Mouse (Mus musculus): ENCODE data around the gene Thsd4.

The Thsd4 gene

DNA sequence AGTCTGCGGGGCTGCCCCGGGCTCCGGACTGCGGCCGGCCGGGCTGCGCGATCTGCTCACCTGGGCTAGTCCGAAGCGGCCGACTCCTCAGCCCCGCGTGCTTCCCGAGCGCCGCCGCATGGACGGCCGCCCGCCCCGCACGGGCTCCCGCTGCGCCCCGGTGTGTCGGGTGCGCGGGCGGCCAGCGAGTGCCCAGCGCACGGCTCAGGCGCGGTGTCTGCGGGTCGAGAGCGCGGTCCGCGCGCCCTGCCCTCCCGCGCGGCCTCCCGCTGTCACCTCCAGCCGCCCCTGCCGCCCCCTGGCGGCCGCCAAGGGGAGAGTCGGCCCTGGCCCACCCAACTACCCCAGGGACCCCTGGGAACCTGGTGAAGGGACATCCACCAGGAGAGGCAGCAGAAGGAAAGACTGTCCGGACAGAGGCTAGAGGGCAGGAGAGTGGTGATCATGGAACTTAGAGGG lies at the start of gene Thsd4:
Gene Thsd4, minus strand, starts transcription at position 241 of the 459 bp plus-strand sequence.
- DNase-seq (ENCODE audit: low read depth) = no peak

DNA sequence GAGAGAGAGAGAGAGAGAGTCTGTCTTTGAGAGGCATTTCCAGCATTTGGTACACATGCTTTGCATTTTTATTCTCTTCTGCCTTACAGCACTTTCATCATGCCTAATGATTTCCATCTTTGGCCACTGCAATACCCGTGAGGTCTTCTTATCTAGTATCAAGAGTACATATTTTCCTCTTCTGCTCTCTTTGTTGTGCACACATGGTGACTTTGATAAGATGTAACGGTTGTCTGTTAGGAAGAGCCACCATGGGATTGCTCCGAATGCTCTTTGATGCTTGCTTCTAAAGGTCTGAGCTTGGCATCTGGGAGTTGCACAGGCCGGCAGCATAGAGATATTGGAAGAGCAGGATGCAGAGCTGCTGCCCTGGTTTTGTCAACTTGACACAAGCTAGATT lies 49.2 kb upstream of the Thsd4 start:
- DNase-seq (ENCODE audit: low read depth) = no peak

DNA sequence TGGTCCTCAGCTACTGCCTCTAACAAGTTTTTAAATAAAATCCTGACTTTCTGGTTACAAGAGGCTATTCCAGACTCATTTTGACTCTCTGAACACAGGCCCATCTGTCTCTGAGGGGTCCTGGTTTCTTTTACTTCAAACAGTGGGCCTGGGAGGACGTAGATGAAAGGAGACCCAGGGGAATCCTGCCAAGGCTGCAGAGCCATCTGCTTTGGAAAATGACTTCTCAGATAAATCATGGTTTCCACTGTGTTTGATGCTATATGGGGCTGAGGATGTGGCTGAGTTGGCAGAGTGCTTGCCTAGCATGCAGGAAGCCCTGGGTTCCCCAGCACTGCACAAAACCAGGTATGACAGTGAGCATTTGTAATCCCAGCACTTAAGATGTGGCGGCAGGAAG lies 47.5 kb upstream of the Thsd4 start:
- no peak for DNase-seq (ENCODE audit: low read depth)

DNA sequence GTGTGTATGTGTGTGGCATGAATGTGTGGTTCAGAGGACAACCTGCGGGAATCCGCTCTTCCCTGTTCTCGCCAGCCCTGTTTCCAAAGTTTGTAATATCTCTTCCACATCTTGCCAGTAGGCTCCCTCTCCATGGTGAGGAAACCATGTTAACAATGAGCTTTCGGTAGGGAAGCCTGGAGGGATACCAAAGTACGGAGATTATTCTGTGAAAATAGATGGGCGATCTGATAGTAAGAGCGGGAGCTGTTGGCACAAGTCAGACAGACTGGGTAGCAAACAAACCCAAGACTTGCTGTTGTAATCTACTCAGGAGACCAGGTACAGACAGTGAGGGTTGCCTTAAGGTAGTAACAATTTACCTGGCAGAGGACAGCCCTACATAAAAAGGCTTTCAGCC lies 42.0 kb upstream of the Thsd4 start:
- DNase-seq (ENCODE audit: low read depth) = no peak

DNA sequence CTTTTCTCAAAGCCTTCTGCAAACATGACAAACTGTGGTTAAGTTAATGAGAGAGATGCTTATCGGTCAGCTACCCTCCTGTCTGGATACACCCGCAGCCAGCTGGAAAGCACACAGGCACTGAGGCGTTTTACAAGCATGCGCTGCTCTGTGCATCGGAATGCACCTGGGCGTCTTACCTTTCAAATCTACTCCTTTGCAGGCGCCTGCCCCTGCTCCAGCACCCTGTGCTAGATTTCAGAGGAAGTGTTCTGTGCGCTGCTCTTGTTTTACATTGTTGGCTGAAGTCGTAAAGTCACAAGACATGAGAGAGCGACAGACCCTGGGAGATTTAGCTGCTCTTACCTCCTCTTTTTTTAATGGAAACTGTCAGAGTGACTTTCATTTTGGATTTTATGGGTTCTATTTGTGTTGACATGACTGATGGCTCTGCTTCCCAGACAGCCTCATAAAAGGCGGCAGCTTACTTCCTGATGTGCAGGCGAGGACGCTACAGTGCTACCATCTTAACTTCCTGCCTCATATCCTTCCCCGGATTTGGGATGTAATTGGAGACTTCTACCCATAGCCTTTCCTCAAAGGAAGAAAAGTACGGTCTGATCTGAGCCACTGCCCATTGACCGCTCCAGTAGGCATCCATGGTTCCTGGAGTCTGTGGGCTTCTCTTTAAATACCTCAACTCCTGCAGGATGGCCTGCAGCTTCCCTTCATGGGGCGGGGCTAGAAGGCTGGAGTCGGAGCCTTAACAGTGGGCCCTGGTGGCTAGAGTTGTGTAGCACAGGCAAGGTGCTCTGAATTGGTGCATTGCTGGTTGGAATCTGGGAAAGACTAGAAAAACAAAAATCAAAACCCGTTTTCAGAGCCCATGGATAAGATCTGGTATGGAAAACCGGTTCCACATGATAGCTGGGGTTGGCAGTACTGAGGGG lies 40.9 kb upstream of the Thsd4 start:
- peak; percentile 28 for DNase-seq (ENCODE audit: low read depth)

DNA sequence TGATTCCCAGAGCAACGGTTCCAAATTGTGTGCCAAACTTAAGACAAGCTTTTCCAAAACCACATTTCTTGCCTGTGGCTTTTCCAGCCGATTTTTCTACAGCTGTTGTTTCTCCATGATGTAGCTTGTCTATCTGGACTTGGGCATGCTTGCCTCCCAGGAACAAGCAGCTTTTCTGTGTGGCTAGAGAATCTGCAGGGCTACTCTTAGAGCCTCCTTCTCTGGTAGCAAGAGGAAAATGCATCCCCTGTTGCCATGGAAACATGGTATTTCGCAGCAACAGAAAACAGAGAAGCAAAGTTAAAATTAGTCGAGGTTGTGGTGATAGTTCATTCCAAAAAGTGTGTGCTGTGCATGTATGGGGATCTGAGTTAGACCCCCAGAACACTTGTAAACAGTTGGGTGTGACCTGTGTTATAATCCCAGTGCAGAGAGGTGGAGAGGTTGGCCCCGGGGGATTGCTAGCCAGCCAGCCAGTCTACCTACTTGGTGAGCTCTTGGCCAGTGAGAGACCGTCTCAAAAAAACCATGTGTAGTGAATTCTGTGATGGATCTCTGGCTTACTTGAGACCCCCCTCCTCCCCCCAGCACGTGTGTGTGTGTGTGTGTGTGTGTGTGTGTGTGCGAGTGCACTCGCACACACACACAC lies 39.9 kb upstream of the Thsd4 start:
- DNase-seq (ENCODE audit: low read depth) = peak; percentile 11

DNA sequence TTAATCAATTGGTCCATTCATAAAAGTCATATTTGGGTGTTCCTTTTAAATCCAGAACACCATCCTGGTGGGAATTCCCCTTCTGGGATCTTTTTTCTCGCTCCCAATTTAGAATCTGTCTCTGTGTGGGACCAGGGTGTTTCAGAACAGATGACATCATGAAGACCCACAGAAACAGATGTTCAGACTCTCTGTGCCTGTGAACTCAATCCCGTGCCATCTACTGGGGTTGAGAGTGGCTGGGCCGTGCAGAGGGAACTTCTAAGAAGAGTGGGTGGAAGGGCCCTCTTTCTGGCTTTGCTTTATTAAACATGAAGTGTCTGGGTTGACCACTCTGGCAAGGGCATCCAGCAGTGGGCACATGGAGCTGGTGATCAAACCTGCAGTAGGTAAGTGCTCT lies 36.7 kb upstream of the Thsd4 start:
- DNase-seq (ENCODE audit: low read depth) = no peak

DNA sequence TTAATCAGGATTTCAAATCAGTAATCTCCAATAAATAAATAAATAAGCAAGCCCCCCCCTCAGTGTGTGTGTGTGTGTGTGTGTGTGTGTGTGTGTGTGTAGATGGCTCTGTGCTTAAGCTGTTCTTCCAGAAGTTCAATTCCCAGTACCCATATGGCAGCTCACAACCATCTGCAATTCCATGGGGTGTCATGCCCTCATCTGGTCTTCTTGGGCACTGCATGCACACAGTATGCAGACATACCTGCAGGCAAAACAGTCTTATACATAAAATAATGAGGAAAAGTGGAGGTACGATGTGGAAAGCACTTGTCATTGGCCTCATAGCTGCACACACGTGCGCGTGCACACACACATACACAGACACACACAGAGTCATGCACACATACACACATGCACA lies 29.4 kb upstream of the Thsd4 start:
- DNase-seq (ENCODE audit: low read depth) = no peak

DNA sequence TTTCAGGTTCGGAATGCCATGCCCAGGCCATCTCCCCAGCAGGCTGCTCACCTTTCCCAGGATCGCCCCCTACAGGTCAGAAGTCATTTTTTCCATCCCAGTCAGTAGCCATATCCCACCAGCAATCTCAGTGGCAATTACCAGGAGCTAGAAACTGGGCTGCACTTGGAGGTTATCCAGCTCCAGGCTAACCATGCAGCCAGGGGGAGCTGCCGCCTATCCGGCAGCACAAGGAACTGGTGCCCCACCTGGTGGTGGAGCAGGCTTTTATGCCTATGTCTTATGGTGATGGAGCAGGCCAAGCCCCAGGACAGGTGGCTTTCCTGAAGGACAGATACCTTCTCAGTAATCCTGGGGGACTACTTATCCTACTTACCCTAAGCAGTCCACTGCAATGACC lies 26.3 kb upstream of the Thsd4 start:
- peak; percentile 66 for DNase-seq (ENCODE audit: low read depth)

DNA sequence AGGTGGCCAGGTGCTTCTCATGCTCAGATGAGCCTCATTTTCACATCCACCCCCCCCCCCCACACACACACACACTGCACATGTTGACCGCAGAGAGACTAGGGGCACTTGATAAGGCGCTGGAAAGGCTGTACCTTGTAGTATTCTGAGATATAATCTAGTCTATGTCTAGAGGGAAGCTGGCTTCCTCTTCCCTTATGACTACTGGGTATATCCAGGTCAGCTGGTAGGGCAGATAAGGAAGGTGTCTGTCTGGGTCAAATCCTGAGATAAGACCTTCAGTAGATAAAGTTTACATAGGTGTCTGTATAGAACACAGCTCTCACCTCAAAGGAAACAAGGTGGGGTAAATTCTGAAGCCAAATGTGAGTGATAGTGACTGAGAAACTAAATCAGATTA lies 24.3 kb upstream of the Thsd4 start:
- DNase-seq (ENCODE audit: low read depth) = no peak

DNA sequence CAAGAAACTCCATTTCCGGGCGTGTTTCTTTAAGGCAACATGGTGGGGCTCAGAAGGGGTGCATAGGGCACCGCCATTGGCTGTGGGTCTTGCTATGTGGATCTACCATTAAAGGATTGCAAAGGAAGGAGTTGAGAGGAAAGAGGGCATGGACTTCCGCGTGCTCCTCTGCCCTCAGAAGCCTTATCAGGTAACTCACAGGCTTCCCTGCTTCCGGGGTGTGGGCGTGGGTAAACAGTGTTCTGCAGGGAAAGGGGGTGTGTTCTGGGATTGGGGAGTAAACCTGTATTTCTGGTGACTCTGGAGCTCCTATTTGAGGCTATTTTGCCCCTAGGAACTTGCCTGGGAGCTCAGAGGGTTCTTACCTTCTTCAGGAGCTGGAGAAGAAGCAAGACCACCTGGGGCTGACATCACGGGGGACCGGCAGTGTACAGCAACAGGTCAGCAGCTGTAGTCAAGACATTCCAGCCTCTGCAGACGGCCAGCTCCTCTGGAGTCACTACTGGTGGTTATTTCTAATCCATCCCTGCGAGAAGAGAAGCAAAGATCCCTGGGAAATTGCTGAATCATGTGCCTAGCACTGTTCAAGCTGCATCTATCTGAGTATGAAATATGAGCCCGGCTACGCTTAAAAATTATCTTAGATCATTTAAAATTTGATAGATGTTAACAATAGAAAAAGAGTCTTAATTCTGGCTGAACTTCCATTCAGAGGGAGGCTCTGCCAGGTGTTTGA lies 23.7 kb upstream of the Thsd4 start:
- DNase-seq (ENCODE audit: low read depth) = no peak

DNA sequence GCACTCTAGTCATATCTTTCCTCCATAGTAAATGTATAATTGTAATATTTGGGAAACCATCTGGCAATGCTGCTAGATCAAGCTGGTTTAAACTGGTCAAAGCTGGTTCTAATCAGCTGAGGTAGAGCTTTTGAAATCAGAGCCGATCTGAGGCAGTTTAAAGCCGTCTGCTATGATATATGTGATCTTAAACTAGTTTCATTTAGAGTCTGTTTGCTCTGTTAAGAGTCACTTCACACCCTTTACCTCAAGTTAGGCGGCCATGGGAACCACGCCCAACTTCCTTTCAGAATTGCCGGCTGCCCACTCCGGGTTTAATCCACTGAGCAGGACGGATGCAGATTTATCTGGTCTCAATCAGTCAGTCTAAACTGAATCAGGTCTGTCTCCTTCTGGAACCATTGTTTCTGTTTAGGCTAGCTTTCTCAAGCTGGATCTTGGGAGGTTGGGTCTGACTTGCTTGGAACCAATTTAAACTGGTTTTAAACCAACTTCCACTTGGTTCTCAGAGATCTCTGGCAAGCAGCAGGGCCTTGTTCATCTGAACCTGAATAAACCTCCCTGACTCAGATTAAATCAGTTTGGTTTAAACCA lies 21.7 kb upstream of the Thsd4 start:
- DNase-seq (ENCODE audit: low read depth) = peak; percentile 15

DNA sequence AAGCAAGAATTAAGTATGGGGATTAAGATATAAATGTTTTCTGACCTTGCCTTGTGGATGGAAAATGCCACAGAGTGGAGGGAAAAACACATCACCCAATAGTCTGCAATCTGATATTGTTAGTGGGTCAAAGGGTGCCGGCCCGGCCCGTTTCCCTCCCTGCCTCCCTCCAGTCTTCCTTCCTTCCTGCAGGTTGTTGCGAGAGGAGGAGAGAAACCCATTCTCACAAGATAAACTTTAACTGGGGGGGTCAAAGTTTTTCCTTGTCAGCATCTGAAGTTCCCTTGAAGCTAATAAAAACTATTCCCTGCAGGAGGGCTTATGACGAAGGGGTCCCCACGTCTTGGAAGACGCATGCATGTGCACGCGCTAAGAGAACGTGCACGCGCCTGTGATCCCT lies 8.5 kb upstream of the Thsd4 start:
- DNase-seq (ENCODE audit: low read depth) = no peak

DNA sequence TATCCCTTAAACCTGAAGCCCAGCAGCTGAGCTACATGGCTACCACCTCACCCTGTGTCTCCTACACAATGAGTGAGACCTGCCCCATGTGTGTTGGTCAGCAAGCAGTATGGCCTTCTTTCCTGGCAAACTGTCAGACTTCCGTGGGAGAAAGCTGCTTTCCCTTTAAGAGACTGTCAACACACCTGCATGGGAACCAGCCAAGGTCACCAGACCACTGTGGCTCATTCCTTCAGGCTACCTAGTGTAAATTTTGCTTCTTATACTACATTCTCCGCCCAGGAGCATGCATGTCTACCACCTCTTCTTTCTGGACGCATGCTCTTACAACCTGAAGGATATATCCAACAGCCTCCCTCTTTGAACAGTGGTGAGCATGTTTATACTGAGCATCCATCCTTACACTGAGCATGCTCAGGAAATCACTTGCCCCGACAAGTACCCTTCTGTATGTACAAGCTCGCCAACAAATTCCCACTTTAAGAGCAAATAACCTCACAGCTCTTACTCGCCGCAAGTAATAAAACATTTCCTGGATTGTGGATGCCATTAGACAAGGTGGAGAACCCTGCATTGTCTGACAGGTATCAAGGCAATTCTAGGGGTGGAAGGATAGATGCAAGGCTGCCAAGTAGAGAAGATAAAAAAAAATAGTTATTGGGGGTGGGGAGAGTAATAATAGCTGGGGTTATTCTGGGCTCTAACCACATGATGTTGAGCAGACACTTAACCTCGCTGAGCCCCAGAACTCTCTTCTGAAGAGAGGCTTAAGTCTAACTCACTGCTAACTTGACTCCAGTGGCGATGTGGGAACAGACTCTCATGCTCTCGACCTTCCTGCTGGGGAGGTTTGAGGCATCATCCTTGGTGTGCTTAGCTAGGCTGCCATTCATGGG lies 7.8 kb upstream of the Thsd4 start:
- DNase-seq (ENCODE audit: low read depth) = no peak

DNA sequence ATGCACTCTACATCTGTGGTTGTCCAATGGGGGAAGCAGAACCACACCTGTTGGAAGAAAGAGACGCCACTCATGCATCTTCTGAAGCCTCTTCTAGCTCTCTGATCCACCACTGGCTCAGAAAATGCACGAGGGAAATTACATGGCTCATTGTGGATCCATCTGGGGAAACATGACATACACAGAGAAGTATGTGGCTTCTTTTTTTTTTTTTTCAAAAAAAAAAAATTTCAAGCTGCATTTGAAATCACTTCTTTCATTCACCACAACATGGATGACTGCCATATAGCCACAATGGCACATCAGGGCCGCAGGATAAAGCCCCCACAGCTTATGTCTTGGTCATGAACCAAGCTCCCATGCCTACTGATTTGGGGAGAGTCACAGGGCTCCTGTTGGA lies 6.4 kb upstream of the Thsd4 start:
- DNase-seq (ENCODE audit: low read depth) = peak; percentile 8

DNA sequence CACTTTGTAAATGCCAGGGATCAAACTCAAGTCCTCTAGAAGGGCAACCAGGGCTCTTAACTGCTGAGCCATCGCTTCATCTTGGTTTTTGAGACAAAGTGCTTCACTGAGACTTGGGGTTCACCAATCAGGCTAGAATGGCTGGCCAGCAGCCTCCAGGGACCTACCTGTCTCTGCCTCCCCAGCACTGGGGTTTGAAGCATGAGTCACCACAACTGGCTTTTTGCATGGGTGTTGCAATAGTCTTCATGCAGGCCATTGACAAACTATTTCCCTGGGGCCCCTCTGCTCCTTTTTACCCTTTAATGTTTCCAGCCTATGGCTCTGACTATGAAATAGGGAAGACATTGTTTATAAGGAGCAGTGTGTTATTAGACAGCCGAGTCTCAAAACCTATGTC lies 6.0 kb upstream of the Thsd4 start:
- peak; percentile 4 for DNase-seq (ENCODE audit: low read depth)

DNA sequence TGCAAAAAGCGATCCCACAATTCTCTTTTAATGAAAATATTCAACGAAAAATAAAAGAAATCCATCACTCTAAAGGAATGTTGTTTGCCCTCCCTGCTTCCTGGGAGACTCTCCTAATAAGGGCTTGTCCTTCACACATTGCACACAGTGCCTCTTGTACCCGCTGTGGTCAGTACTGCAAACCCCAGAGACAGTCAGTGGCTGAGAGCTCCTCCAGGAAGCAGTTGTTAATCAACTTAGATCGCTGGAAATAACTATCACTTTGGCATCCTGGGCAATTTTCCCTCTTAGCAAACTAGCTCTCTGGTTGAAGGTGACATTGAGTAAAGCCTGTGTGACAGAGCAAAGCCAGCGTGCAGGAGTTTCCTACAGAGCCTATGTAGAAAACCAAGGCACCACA lies 5.2 kb upstream of the Thsd4 start:
- no peak for DNase-seq (ENCODE audit: low read depth)

DNA sequence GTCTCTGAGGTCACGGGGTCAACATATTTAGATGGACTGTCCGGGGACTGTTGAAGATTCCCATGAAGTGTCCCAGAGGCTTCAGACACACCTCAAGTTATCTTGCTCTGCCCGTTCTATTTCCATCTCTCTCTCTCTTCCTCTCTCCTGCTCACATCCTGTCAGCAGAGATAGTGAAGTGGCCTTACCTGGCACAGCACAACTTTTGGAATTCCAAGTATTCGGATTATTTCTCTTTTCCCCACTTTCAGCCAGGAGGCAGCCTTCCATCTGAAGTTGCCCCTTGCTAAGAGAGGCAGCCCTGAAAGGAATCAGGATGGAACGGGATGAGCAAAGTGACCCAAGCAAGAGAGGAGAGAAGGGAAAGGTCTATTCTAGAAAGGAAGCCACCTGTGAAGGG lies 4.3 kb upstream of the Thsd4 start:
- DNase-seq (ENCODE audit: low read depth) = no peak

DNA sequence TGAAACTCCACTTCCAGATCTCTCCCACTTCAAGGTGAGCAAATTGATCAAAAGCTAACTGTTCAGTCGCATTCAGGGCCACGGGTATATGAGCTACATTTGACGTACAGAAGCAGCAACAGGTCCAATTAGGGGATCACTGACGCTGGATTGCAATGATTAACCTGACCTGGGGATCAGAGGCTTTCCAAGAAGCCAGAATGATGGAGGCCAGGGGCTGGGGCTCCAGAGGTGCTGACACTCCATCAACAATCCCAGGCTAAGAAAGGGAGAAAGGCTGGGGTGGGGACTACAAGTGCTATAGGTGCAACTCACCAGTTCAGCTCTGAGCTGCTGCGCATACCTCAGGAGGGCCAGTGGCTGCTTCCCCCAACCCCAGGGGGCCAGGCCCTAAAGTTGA lies 703 bp downstream of the Thsd4 start:
- no peak for DNase-seq (ENCODE audit: low read depth)

DNA sequence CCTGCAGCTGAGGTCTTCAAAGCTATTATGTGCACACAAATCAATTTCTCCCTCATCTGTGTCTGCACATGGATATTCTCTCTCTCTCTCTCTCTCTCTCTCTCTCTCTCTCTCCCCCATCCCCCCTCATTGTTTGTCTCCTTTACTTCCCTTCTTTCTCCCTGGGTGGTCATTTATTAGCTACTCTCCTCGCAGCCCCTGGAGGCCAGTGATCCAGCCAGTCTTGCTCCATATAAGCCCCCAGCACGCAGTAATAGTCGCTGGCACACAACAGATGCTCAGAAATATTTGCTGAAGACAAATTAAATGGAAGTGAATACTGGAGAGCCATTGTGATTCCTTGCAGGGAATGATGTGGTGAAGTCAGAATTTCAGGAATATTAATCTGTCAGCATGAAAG lies 2.2 kb downstream of the Thsd4 start:
- DNase-seq (ENCODE audit: low read depth) = no peak

DNA sequence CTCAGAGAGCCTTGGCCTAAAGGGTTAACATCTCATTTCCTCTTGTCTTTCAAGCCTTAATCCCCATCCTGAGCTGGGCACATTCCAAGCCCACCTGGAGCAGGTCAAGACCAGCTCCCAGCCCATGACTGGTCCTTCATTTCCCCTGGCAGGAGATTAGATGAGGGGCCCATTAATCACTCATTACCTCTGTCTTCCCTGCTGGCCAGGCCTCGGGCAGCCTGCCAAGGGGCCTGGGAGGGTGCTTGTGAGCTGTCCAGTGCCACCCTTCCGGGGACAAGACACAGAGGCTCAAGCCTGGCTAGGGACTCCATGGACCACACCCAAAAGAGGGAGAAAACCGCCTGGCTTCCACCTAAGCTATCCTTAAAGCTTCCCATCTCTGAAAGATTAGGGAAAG lies 3.6 kb downstream of the Thsd4 start:
- no peak for DNase-seq (ENCODE audit: low read depth)
